Mouse (Mus musculus) liver, embryonic 15.5 days (tissue): ENCODE results near the gene Abca13. TPM values are rescaled to one million over a fixed set of nuclear protein-coding genes. Genes with fewer than 3 reads are reported as not detected.
"Not testable (repeated sequence)": the region's sequence is repeated elsewhere in the genome, so short reads cannot be mapped to it uniquely, and the experiment has no call there.

Experiments used
- ATAC-seq: fragments of 200-750 bp; cut with Nextera tagmentation; 2 replicates; pipeline ENCODE4 v1.8.0; 2017; ENCODE audit warnings: moderate number of reproducible peaks, mild to moderate bottlenecking, moderate library complexity; ENCODE audit not compliant: insufficient read depth
- H3K27ac ChIP-seq: fragments of 300-500 bp; sonication (generic); replicated peaks from 2 replicates; pipeline ENCODE4 v1.5.1; 2015; ENCODE audit warnings: mild to moderate bottlenecking, inconsistent platforms
- H3K27me3 ChIP-seq: fragments of 300-500 bp; sonication (generic); 2 replicates; pipeline ENCODE4 v1.6.1; 2015; ENCODE audit warnings: mild to moderate bottlenecking, inconsistent platforms
- H3K36me3 ChIP-seq: fragments of 300-500 bp; sonication (generic); replicated peaks from 2 replicates; pipeline ENCODE4 v1.6.1; 2015; ENCODE audit warnings: moderate library complexity, mild to moderate bottlenecking, inconsistent platforms
- H3K4me1 ChIP-seq: fragments of 300-500 bp; sonication (generic); replicated peaks from 2 replicates; pipeline ENCODE4 v1.6.1; 2015; ENCODE audit warnings: inconsistent platforms
- H3K4me2 ChIP-seq: fragments of 300-500 bp; sonication (generic); 2 replicates; pipeline ENCODE4 v1.6.1; 2015; ENCODE audit warnings: moderate library complexity, mild to moderate bottlenecking, inconsistent platforms
- H3K4me3 ChIP-seq: fragments of 300-500 bp; sonication (generic); replicated peaks from 2 replicates; pipeline ENCODE4 v1.5.1; 2015; ENCODE audit warnings: mild to moderate bottlenecking, inconsistent platforms
- H3K9ac ChIP-seq: fragments of 300-500 bp; sonication (generic); 2 replicates; pipeline ENCODE4 v1.6.1; 2015; ENCODE audit warnings: moderate library complexity, mild to moderate bottlenecking, inconsistent platforms
- H3K9me3 ChIP-seq: fragments of 300-500 bp; sonication (generic); replicated peaks from 2 replicates; pipeline ENCODE4 v1.6.1; 2016; ENCODE audit warnings: inconsistent platforms
- WGBS: fragments of 180-500 bp; shearing (Covaris S2); methylation state at CpG from one replicate; pipeline ENCODE4 v1.1.7; 2015; ENCODE audit warnings: mixed read lengths; ENCODE audit not compliant: insufficient replicate concordance; 5-methylcytosine and 5-hydroxymethylcytosine counted together
- polyA plus RNA-seq: library from polyadenylated mRNA; unstranded; fragments of >200 nt; fragmentation: Nextera tagmentation; extraction: Ambion mirVana; gene quantifications from 2 replicates; pipeline ENCODE4 v1.2.1, GENCODE M21; 2015

Gene Abca13
- polyA plus RNA-seq, 1 experiment from 2014 or later = 0.29 TPM

DNA sequence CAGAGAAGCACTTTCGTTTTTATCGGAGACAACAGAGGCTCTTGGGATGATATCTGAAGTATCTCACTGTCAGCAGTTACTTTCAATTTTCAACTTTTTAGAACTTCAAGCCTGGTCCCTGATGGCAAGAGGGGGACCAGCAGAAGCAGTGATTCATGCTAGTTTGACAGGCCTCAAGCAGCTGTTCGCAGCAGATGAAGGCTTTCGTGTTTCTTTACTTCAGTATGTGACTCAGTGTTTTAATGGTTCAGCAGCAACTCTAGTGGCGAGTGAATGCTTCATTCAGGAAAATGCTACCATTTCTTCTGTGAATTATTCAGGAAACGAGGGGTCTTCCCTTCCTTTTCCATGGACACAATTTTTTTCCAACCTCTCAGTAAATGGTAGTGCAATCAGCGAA is 99.4 kb downstream of the Abca13 start:
- Histone ChIP-seq H3K36me3 (no peaks in the 10 kb centered on the region), H3K4me2 (no peak overlapping the region), H3K27ac (no peak overlapping the region), H3K4me3 (no peak overlapping the region), H3K4me1 (no peaks in the 10 kb centered on the region), H3K27me3 (no peaks in the 10 kb centered on the region), H3K9ac (no peak overlapping the region), H3K9me3 (no peaks in the 10 kb centered on the region)
- 59% methylated on average over 7 of the region's 7 CpGs for WGBS
- no peak for ATAC-seq

DNA sequence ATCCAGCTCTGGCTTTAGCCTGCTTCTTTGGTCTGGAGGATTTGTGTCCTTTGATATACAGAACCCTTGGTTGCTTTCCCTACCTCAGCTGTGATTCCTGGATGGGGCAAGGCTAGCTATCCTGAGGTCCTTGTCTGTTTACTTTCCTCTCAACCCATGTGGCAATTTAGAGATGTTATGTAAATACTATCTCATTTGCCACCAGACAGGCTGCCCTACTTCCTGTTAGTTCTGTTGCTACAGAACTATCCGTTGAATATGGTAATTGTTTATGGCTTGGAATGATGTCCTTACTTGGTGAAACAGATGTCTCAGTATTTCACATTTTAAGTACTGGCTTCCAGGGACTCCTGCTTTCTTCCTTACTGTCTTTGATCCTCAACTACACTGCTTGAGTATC is 107.9 kb downstream of the Abca13 start:
- H3K4me3 ChIP-seq = no peak overlapping the region
- H3K9ac ChIP-seq = no peak overlapping the region
- WGBS = 8% methylated on average over 1 of the region's 1 CpGs
- H3K4me1 ChIP-seq = no peaks in the 10 kb centered on the region
- H3K4me2 ChIP-seq = no peak overlapping the region
- no peaks in the 10 kb centered on the region for H3K9me3 ChIP-seq
- no peak overlapping the region for H3K27ac ChIP-seq
- no peak for ATAC-seq
- H3K27me3 ChIP-seq = no peaks in the 10 kb centered on the region
- no peaks in the 10 kb centered on the region for H3K36me3 ChIP-seq

DNA sequence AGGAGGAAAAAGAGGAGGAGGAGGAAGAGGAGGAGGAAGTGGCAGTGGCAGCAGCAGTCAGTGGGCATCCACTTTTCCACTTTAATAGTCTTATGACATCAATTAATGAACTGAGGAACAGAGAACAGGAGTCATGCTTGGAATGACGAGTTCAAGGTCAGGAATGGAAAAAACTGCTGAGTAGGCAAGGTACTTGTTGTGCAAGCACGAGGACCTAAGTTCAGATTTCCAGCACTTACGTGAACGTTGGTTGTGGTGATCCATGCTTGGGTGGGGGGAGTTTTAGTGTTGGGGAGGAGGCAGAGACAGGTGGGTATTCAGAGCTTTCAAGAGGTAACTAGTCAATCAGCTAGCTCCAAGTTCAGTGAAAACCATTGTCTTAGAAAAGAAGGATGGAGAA is 113.7 kb downstream of the Abca13 start:
- H3K9me3 ChIP-seq = no peaks in the 10 kb centered on the region
- H3K4me1 ChIP-seq = no peaks in the 10 kb centered on the region
- ATAC-seq = no peak
- H3K27ac ChIP-seq = no peak overlapping the region
- H3K4me3 ChIP-seq = no peak overlapping the region
- no peak overlapping the region for H3K9ac ChIP-seq
- no peaks in the 10 kb centered on the region for H3K27me3 ChIP-seq
- no peaks in the 10 kb centered on the region for H3K36me3 ChIP-seq
- no peak overlapping the region for H3K4me2 ChIP-seq
- 52% methylated on average over 4 of the region's 4 CpGs for WGBS

DNA sequence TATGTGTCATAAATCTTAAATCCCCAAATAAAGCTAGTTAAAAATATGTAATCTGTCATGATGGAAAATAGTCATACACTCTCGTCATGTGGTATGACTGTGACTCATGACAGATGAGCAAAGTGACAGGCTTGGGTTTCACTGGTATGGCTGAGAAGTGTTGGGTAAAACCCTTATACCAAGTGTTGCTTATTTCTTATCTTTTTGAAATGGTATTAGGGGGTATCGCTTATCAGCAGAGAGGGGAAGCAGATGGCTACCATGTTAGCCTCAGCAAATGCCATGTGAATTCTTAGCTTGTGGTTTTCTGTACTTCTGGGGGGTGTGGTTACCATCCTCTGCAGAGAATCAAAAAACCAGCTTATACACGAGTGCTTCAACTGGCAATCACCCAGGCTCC is 124.8 kb downstream of the Abca13 start:
- Histone ChIP-seq H3K4me3 (no peak overlapping the region), H3K4me2 (no peak overlapping the region), H3K9me3 (no peaks in the 10 kb centered on the region), H3K27ac (no peak overlapping the region), H3K4me1 (no peaks in the 10 kb centered on the region), H3K27me3 (no peaks in the 10 kb centered on the region), H3K9ac (no peak overlapping the region), H3K36me3 (no peaks in the 10 kb centered on the region)
- no peak for ATAC-seq
- 8% methylated on average over 3 of the region's 3 CpGs for WGBS

DNA sequence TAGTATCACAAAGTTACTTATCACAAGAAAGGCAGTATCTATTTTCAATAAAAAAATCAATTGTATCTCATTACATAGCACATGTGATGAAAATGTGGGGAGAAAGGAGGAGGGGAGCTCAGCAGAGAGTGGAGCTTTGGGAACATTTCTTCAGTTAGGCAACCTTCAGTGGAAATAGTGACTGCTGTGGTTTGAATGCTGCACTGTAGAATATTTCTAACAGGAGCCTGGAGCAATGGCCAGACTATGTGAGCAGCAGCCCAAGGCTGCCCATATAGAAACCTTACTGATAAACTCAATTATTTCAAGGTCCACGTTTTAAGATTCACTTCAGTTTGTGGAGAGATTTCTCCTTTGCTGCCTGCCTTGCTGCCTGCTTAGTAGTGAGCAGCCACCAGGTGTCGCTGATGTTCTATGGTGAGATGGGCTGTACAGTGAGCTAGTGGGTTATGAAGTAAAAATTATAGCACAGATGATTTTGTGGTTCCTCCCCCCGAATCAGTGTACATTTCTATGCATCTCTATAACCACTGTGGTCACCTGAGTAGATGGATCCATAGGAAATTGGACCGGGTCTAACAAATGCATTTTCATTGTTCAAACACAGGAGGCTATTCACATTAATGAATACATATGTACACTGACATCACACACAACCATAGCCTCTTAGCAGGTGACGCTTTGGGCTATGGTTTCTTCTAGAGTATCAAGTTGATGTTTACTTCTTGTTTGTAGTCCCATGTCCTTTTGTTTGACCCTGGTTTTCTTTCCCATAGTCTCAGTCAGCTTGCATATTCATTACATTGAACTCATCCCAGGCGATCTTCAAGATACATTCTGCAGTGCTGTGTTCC is 125.6 kb downstream of the Abca13 start:
- H3K9ac ChIP-seq = no peak overlapping the region
- no peaks in the 10 kb centered on the region for H3K9me3 ChIP-seq
- no peak overlapping the region for H3K4me2 ChIP-seq
- no peak overlapping the region for H3K27ac ChIP-seq
- no peaks in the 10 kb centered on the region for H3K36me3 ChIP-seq
- no peak overlapping the region for H3K4me3 ChIP-seq
- H3K27me3 ChIP-seq = no peaks in the 10 kb centered on the region
- H3K4me1 ChIP-seq = no peaks in the 10 kb centered on the region
- WGBS = 24% methylated on average over 6 of the region's 6 CpGs
- ATAC-seq = no peak

DNA sequence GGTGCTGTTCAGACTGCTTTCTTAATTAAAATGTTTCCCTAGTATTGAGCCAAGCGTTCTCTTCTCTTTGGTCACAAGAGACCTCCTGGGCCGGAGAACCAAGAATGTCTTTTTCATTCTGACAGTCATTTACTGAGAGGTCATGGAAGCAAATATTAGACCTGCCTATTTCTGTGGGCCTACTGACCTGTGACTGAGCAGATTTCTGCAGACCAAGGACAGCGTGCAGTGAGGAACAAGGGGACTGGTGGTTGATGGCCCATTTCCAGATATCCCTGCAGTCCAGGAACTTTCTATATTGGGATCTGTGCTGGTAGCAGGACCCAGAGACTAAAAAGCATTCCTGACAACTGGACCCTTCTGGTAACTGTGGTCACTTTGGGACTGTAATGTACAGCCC is 146.4 kb downstream of the Abca13 start:
- no peak overlapping the region for H3K9ac ChIP-seq
- H3K4me1 ChIP-seq = no peaks in the 10 kb centered on the region
- H3K4me3 ChIP-seq = no peak overlapping the region
- ATAC-seq = no peak
- no peak overlapping the region for H3K27ac ChIP-seq
- no peak overlapping the region for H3K4me2 ChIP-seq
- WGBS = 69% methylated on average over 3 of the region's 3 CpGs
- no peaks in the 10 kb centered on the region for H3K9me3 ChIP-seq
- no peaks in the 10 kb centered on the region for H3K27me3 ChIP-seq
- no peaks in the 10 kb centered on the region for H3K36me3 ChIP-seq

DNA sequence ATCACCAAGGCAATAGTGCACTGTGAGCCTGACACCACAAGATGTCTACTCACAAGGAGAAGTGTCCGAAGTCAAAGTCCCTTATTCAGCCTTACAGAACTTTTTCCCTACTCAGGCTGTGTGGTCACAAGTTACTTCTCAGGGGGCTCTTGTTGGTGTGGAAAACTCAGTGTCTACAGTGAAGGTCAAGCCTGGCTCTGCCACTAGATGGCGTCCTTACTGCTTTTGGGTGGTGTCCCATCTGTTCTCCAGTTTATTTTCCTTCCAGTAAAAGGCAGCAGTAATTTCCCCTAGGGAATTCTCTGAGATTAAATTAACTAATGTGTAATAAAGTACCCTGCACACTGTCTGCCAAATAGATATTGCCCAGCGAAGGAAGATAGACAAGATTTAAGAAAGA is 156.0 kb downstream of the Abca13 start:
- 29% methylated on average over 3 of the region's 3 CpGs for WGBS
- no peaks in the 10 kb centered on the region for H3K36me3 ChIP-seq
- no peaks in the 10 kb centered on the region for H3K4me1 ChIP-seq
- no peaks in the 10 kb centered on the region for H3K9me3 ChIP-seq
- no peaks in the 10 kb centered on the region for H3K27me3 ChIP-seq
- no peak for ATAC-seq
- H3K27ac ChIP-seq = no peak overlapping the region
- no peak overlapping the region for H3K4me3 ChIP-seq
- H3K4me2 ChIP-seq = no peak overlapping the region
- no peak overlapping the region for H3K9ac ChIP-seq

DNA sequence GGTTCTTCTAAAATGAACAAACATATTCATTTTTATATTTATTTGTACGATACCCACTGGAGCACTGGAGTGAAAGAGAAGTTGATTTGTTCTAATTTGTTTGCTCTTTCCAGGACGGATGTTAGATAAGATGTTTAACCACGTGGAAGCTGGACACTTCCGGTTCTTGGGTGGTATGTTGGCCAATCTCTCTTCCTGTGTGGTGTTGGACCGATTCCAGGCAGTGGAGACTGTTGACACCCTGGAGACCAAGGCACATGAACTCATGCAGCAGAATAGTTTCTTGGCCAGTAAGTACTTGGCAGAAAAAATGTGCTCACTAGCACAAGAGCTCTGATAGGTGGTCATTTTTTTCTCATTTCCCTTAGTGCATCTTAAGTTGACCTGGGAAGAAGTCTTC is 181.4 kb downstream of the Abca13 start:
- 12% methylated on average over 5 of the region's 5 CpGs for WGBS
- no peak overlapping the region for H3K4me3 ChIP-seq
- H3K36me3 ChIP-seq = no peaks in the 10 kb centered on the region
- no peak overlapping the region for H3K9ac ChIP-seq
- no peaks in the 10 kb centered on the region for H3K9me3 ChIP-seq
- H3K4me1 ChIP-seq = no peaks in the 10 kb centered on the region
- no peak overlapping the region for H3K4me2 ChIP-seq
- ATAC-seq = no peak
- H3K27me3 ChIP-seq = no peaks in the 10 kb centered on the region
- H3K27ac ChIP-seq = no peak overlapping the region

DNA sequence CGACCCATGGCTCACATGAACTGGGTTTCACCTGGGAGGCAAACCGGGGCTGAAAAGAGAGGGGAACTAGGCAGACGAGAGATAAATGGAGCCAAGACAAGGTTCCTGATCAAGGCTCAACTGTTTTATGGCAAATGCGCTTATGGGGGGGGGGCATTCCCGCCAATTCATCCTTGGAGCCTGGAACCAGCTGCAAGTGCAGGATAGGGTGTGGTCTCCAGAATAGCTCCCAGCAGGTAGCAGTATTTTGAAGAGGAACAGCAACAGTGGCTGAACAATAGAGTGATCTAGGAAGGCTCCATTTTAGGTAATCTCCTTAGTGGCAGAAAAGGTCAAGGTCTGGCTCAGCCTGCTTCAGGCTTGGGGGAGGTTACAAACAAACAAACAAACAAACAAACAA is 182.7 kb downstream of the Abca13 start:
- 54% methylated on average over 5 of the region's 5 CpGs for WGBS
- H3K9me3 ChIP-seq, H3K36me3 ChIP-seq, H3K27me3 ChIP-seq, H3K4me3 ChIP-seq, H3K27ac ChIP-seq, H3K4me2 ChIP-seq, ATAC-seq, H3K9ac ChIP-seq, H3K4me1 ChIP-seq: not testable (repeated sequence)

DNA sequence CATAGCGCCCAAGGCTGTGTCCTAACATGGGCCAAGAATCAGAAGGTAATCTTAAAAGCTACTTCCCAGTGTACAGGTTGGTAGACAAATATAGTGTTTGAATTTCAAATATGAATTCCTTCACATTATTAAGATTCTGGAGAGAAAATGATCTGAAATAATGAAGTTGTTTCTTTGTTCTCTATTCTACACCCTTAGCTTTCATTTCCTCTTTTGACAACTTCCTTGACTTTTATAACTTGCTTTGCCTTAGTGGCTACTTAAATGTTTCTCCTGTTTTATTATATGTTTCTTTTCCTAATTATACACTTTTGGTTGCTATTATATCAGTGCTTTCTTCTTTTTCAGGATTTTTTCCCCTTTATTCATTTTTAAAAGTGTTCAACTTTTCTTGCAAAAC is 196.8 kb downstream of the Abca13 start:
- no peak overlapping the region for H3K4me3 ChIP-seq
- no peak for ATAC-seq
- H3K27ac ChIP-seq = no peak overlapping the region
- 35% methylated on average over 1 of the region's 1 CpGs for WGBS
- H3K9me3 ChIP-seq = no peaks in the 10 kb centered on the region
- no peak overlapping the region for H3K9ac ChIP-seq
- no peaks in the 10 kb centered on the region for H3K36me3 ChIP-seq
- H3K27me3 ChIP-seq = no peaks in the 10 kb centered on the region
- no peaks in the 10 kb centered on the region for H3K4me1 ChIP-seq
- no peak overlapping the region for H3K4me2 ChIP-seq

DNA sequence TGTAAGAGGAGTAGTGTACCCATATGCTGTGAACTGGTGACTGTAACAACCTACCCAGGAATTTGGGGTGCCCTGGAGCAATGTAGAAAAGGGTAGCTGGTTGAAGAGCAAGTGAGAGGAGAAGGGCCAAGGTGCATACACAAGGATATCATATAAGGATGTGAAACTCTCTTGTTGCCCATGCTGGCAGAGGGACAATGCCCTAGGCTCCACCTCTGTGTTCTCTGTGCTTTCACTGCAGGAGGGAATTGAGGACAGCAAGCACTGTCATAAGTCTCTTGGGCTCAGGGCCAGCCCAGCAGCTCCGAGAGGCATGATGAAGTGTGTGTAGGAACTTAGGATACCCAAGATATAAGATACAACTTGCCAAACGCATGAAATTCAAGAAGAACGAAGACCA is 225.2 kb downstream of the Abca13 start:
- Histone ChIP-seq H3K27ac (no peak overlapping the region), H3K4me3 (no peak overlapping the region), H3K9me3 (no peaks in the 10 kb centered on the region), H3K36me3 (no peaks in the 10 kb centered on the region), H3K9ac (no peak overlapping the region), H3K4me1 (no peaks in the 10 kb centered on the region), H3K27me3 (no peaks in the 10 kb centered on the region), H3K4me2 (no peak overlapping the region)
- WGBS = 42% methylated on average over 3 of the region's 3 CpGs
- ATAC-seq = no peak

DNA sequence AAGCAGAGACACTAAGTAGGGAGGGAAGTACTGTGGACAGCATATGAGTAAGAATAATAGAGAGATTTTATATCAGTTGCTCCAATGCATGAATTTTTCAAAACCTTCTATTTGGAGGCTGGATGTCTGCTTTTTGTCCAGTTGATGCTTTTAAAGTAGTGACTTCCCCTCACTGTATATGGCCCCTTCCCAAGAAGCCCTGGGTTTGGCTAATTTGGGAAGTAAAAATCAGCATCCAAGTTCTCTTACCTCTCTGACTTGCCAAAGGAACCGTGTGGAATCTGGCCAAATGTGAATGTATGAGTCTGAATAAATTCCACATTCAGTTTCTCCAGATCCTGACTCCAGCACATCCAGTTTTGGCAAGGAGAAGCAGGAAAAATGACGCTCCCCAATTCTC is 228.5 kb downstream of the Abca13 start:
- 33% methylated on average over 2 of the region's 2 CpGs for WGBS
- Histone ChIP-seq H3K9me3 (no peaks in the 10 kb centered on the region), H3K4me3 (no peak overlapping the region), H3K36me3 (no peaks in the 10 kb centered on the region), H3K27me3 (no peaks in the 10 kb centered on the region), H3K4me2 (no peak overlapping the region), H3K4me1 (no peaks in the 10 kb centered on the region), H3K9ac (no peak overlapping the region), H3K27ac (no peak overlapping the region)
- ATAC-seq = no peak
